38 mouse cellular contexts compared by ENCODE assay signal in genomic region chr1:179861776-179862175, GRCm38 (mm10). TPM values are rescaled to one million over a fixed set of nuclear protein-coding genes. Genes with fewer than 3 reads are reported as not detected.
"Had no signal": no experiment of that assay in that cellular context is flagged by ENCODE, and none has a peak within 500 bp of the region (broad histone marks: within the 10 kb centered on the region; RNA-seq: fewer than 3 reads in every experiment).

No protein-coding gene starts in this region.

- DNase-seq: heart, postnatal 10 days; heart, postnatal 14 days; heart, postnatal 36 days; heart, postnatal 4 days; kidney, adult 11 months; kidney, adult 18-20 months; kidney, adult 2 months; kidney, adult 8-10 months; kidney, adult 9 months; kidney, postnatal 10 days; kidney, postnatal 14 days; kidney, postnatal 25 days; kidney, postnatal 36 days; kidney, postnatal 4 days; layer of hippocampus, adult 9-11 months; layer of hippocampus, postnatal 36 days had no signal

- H3K9me3 ChIP-seq: heart, embryonic 10.5 days; heart, embryonic 12.5 days; heart, embryonic 13.5 days; heart, embryonic 15.5 days; hindbrain, embryonic 10.5 days; hindbrain, embryonic 12.5 days; hindbrain, embryonic 13.5 days; hindbrain, embryonic 15.5 days; intestine, embryonic 15.5 days; kidney, embryonic 15.5 days had no signal

- H3K27ac ChIP-seq: heart, embryonic 10.5 days; heart, embryonic 13.5 days; heart, embryonic 15.5 days; hindbrain, embryonic 10.5 days; hindbrain, embryonic 12.5 days; hindbrain, embryonic 13.5 days; hindbrain, embryonic 14.5 days; hindbrain, embryonic 15.5 days; hindbrain, postnatal 0 days; intestine, embryonic 15.5 days; kidney, embryonic 15.5 days; kidney, postnatal 0 days; layer of hippocampus, adult 2 months had no signal

- H3K36me3 ChIP-seq: heart, embryonic 10.5 days; heart, embryonic 12.5 days; heart, embryonic 13.5 days; heart, embryonic 15.5 days; hindbrain, embryonic 10.5 days; hindbrain, embryonic 12.5 days; hindbrain, embryonic 13.5 days; hindbrain, embryonic 15.5 days; intestine, embryonic 15.5 days; kidney, embryonic 15.5 days had no signal

- H3K27me3 ChIP-seq: heart, embryonic 12.5 days; heart, embryonic 13.5 days; heart, embryonic 15.5 days; hindbrain, embryonic 12.5 days; hindbrain, embryonic 13.5 days; hindbrain, embryonic 15.5 days; intestine, embryonic 15.5 days; kidney, embryonic 15.5 days had no signal

- H3K4me3 ChIP-seq: heart, embryonic 10.5 days; heart, embryonic 12.5 days; heart, embryonic 13.5 days; heart, embryonic 15.5 days; hindbrain, embryonic 10.5 days; hindbrain, embryonic 12.5 days; hindbrain, embryonic 13.5 days; hindbrain, embryonic 15.5 days; intestine, embryonic 15.5 days; kidney, embryonic 15.5 days; layer of hippocampus, adult 2 months had no signal

- H3K9ac ChIP-seq: heart, embryonic 12.5 days; heart, embryonic 13.5 days; heart, embryonic 15.5 days; hindbrain, embryonic 12.5 days; hindbrain, embryonic 13.5 days; hindbrain, embryonic 14.5 days; hindbrain, embryonic 15.5 days; intestine, embryonic 15.5 days; kidney, embryonic 15.5 days had no signal

- H3K4me1 ChIP-seq: hindbrain, embryonic 12.5 days; hindbrain, embryonic 15.5 days had no signal

- ATAC-seq: hindbrain, embryonic 16.5 days; hindbrain, postnatal 0 days; inflammation-experienced regulatory T-cells, adult 6 months; intestine, embryonic 15.5 days; intestine, embryonic 16.5 days; intestine, postnatal 0 days had no signal

- H3K4me2 ChIP-seq: heart, embryonic 11.5 days; heart, embryonic 12.5 days; heart, embryonic 13.5 days; heart, embryonic 15.5 days; hindbrain, embryonic 12.5 days; hindbrain, embryonic 13.5 days; hindbrain, embryonic 14.5 days; hindbrain, embryonic 15.5 days; intestine, embryonic 15.5 days; kidney, embryonic 15.5 days had no signal

RNA-seq across cellular contexts. Expression of gene Gm10518, which starts 58.6 kb away (rescaled TPM):
- polyA plus RNA-seq: heart, embryonic 12.5 days; heart, embryonic 13.5 days; heart, embryonic 15.5 days; heart, embryonic 16.5 days; hindbrain, embryonic 13.5 days; hindbrain, embryonic 14.5 days; inflammation-experienced regulatory T-cells, adult 6 months; intestine, embryonic 15.5 days; intestine, embryonic 16.5 days; intestine, postnatal 0 days; kidney, adult 2 months; kidney, embryonic 15.5 days; kidney, embryonic 16.5 days; kidney, postnatal 0 days; large intestine, adult 2 months had no signal
